Mouse (Mus musculus): ENCODE measurements around the gene Zkscan4. TPM values are rescaled to one million over a fixed set of nuclear protein-coding genes. Genes with fewer than 3 reads are reported as not detected.
A peak's percentile ranks its signal among the peaks of the same experiment; 100 is the strongest.
"Not testable (repeated sequence)": the region's sequence is repeated elsewhere in the genome, so short reads cannot be mapped to it uniquely, and the experiment has no call there.

Zkscan4 gene
- 0.33 and 0.38 TPM in 2 replicates for polyA plus RNA-seq (2015; fragmentation: Nextera tagmentation; extraction: Ambion mirVana)

- H3K4me2 ChIP-seq: peak within 1 kb of the TSS; percentile 66
- H3K9me3 ChIP-seq (replicated peaks); H3K4me1 ChIP-seq (replicated peaks); DNase-seq; H3K27ac ChIP-seq; H3K36me3 ChIP-seq: not testable (repeated sequence)
- peak within 1 kb of the TSS; percentile 59 for H3K9ac ChIP-seq
- H3K27me3 ChIP-seq: peaks cover 20% of the 10 kb centered on the region
- peak within 1 kb of the TSS; percentile 55 for H3K4me3 ChIP-seq (replicated peaks)
- 4% methylated on average over 31 of the region's 31 CpGs for WGBS (ENCODE audit: insufficient replicate concordance)
- peak; percentile 55 for ATAC-seq (ENCODE audit: low read depth)
Observed at GRCm38 (mm10) chr13:21478759-21479670, at the start of gene Zkscan4, which contains the start of gene Gm10065. Gene Zkscan4, plus strand, starts transcription at chr13:21478907. Gene Gm10065, minus strand, starts transcription at chr13:21479441.

GRCm38 (mm10) chr13:21435476-21435875 is 43.2 kb upstream of the Zkscan4 start:
- no peaks in the 10 kb centered on the region for H3K36me3 ChIP-seq
- H3K27ac ChIP-seq: no peak overlapping the region
- H3K9me3 ChIP-seq (replicated peaks): no peaks in the 10 kb centered on the region
- no peak overlapping the region for H3K4me2 ChIP-seq
- H3K4me3 ChIP-seq (replicated peaks): no peak overlapping the region
- WGBS (ENCODE audit: insufficient replicate concordance): 68% methylated on average over 4 of the region's 4 CpGs
- H3K27me3 ChIP-seq: no peaks in the 10 kb centered on the region
- H3K9ac ChIP-seq: no peak overlapping the region
- no peak for ATAC-seq (ENCODE audit: low read depth)
- no peak for DNase-seq
- H3K4me1 ChIP-seq (replicated peaks): peaks cover 8% of the 10 kb centered on the region

GRCm38 (mm10) chr13:21440503-21441206 is 38.1 kb upstream of the Zkscan4 start, which contains the start of gene Pgbd1:
Gene Pgbd1, minus strand, starts transcription at chr13:21441058.
- peak within 1 kb of the TSS; percentile 76 for H3K4me2 ChIP-seq
- under 1% methylated on average over 32 of the region's 32 CpGs for WGBS (ENCODE audit: insufficient replicate concordance)
- DNase-seq (peak; percentile 68), ATAC-seq (ENCODE audit: low read depth) (peak; percentile 89)
- peaks cover 18% of the 10 kb centered on the region for H3K36me3 ChIP-seq
- H3K27me3 ChIP-seq: no peaks in the 10 kb centered on the region
- H3K4me3 ChIP-seq (replicated peaks): peak within 1 kb of the TSS; percentile 62
- peaks cover 16% of the 10 kb centered on the region for H3K4me1 ChIP-seq (replicated peaks)
- no peaks in the 10 kb centered on the region for H3K9me3 ChIP-seq (replicated peaks)
- H3K9ac ChIP-seq: peak within 1 kb of the TSS; percentile 73
- H3K27ac ChIP-seq: peak within 1 kb of the TSS; percentile 47

- WGBS (ENCODE audit: insufficient replicate concordance): 19% methylated on average over 10 of the region's 10 CpGs
- H3K9me3 ChIP-seq (replicated peaks): no peaks in the 10 kb centered on the region
- peaks cover 21% of the 10 kb centered on the region for H3K36me3 ChIP-seq
- H3K4me1 ChIP-seq (replicated peaks): peaks cover 16% of the 10 kb centered on the region
- H3K4me2 ChIP-seq: peak overlapping the region; percentile 76
- no peak for ATAC-seq (ENCODE audit: low read depth)
- no peak for DNase-seq
- no peaks in the 10 kb centered on the region for H3K27me3 ChIP-seq
- H3K4me3 ChIP-seq (replicated peaks): peak overlapping the region; percentile 62
- H3K27ac ChIP-seq: peak overlapping the region; percentile 47
- H3K9ac ChIP-seq: peak overlapping the region; percentile 73
Observed at GRCm38 (mm10) chr13:21441207-21441572, 37.5 kb upstream of the Zkscan4 start.

GRCm38 (mm10) chr13:21446796-21447195 is 31.9 kb upstream of the Zkscan4 start:
- DNase-seq: no peak
- 78% methylated on average over 9 of the region's 9 CpGs for WGBS (ENCODE audit: insufficient replicate concordance)
- Histone ChIP-seq H3K27ac (no peak overlapping the region), H3K4me2 (no peak overlapping the region), H3K9me3 (replicated peaks) (no peaks in the 10 kb centered on the region), H3K9ac (no peak overlapping the region), H3K27me3 (no peaks in the 10 kb centered on the region), H3K36me3 (peaks cover 46% of the 10 kb centered on the region), H3K4me3 (replicated peaks) (no peak overlapping the region), H3K4me1 (replicated peaks) (peaks cover 23% of the 10 kb centered on the region)
- no peak for ATAC-seq (ENCODE audit: low read depth)

- 72% methylated on average over 16 of the region's 16 CpGs for WGBS (ENCODE audit: insufficient replicate concordance)
- ATAC-seq (ENCODE audit: low read depth) (no peak), DNase-seq (no peak)
- Histone ChIP-seq H3K4me1 (replicated peaks) (peaks cover 35% of the 10 kb centered on the region), H3K27ac (peak overlapping the region; percentile 48; the same call in 1 of the 2 replicates), H3K36me3 (peaks cover 46% of the 10 kb centered on the region), H3K4me2 (0 out of 2 replicates have a peak overlapping the region, but pooled peaks have one; percentile 11), H3K9me3 (replicated peaks) (no peaks in the 10 kb centered on the region), H3K4me3 (replicated peaks) (no peak overlapping the region), H3K27me3 (no peaks in the 10 kb centered on the region), H3K9ac (no peak overlapping the region)
Observed at GRCm38 (mm10) chr13:21447856-21448614, 30.7 kb upstream of the Zkscan4 start.

- Histone ChIP-seq H3K9ac (peak overlapping the region; percentile 73), H3K36me3 (peaks cover 10% of the 10 kb centered on the region), H3K4me2 (peak overlapping the region; percentile 69), H3K4me3 (replicated peaks) (peak overlapping the region; percentile 70), H3K27ac (0 out of 2 replicates have a peak overlapping the region, but pooled peaks have one; percentile 47), H3K27me3 (peaks cover 19% of the 10 kb centered on the region; the same call in 1 of the 2 replicates), H3K9me3 (replicated peaks) (no peaks in the 10 kb centered on the region), H3K4me1 (replicated peaks) (peaks cover 30% of the 10 kb centered on the region)
- WGBS (ENCODE audit: insufficient replicate concordance): 3% methylated on average over 13 of the region's 13 CpGs
- no peak for DNase-seq
- peak; percentile 11 for ATAC-seq (ENCODE audit: low read depth)
Observed at GRCm38 (mm10) chr13:21453042-21453441, 25.7 kb upstream of the Zkscan4 start.

GRCm38 (mm10) chr13:21453449-21453848 is 25.3 kb upstream of the Zkscan4 start, which contains the start of gene Zscan26:
Gene Zscan26, minus strand, starts transcription at chr13:21453730.
- under 1% methylated on average over 23 of the region's 23 CpGs for WGBS (ENCODE audit: insufficient replicate concordance)
- H3K36me3 ChIP-seq: peaks cover 7% of the 10 kb centered on the region; the same call in 1 of the 2 replicates
- H3K27me3 ChIP-seq: peaks cover 19% of the 10 kb centered on the region; the same call in 1 of the 2 replicates
- peak within 1 kb of the TSS; percentile 70 for H3K4me3 ChIP-seq (replicated peaks)
- H3K9ac ChIP-seq: peak within 1 kb of the TSS; percentile 73
- 0 out of 2 replicates have a peak within 1 kb of the TSS, but pooled peaks have one; percentile 47 for H3K27ac ChIP-seq
- H3K9me3 ChIP-seq (replicated peaks): no peaks in the 10 kb centered on the region
- peak; percentile 79 for ATAC-seq (ENCODE audit: low read depth)
- peaks cover 26% of the 10 kb centered on the region for H3K4me1 ChIP-seq (replicated peaks)
- peak within 1 kb of the TSS; percentile 69 for H3K4me2 ChIP-seq
- DNase-seq: peak; percentile 64

- Histone ChIP-seq H3K9ac (no peak overlapping the region), H3K4me3 (replicated peaks) (no peak overlapping the region), H3K27ac (no peak overlapping the region), H3K9me3 (replicated peaks) (no peaks in the 10 kb centered on the region), H3K27me3 (peaks cover 19% of the 10 kb centered on the region; the same call in 1 of the 2 replicates), H3K36me3 (peaks cover 7% of the 10 kb centered on the region; the same call in 1 of the 2 replicates), H3K4me2 (peak overlapping the region; percentile 69; the same call in 1 of the 2 replicates), H3K4me1 (replicated peaks) (peaks cover 20% of the 10 kb centered on the region)
- 52% methylated on average over 3 of the region's 3 CpGs for WGBS (ENCODE audit: insufficient replicate concordance)
- ATAC-seq (ENCODE audit: low read depth) (peak; percentile 62), DNase-seq (no peak)
Observed at GRCm38 (mm10) chr13:21454133-21454532, 24.6 kb upstream of the Zkscan4 start.

- Histone ChIP-seq H3K4me3 (replicated peaks) (no peak overlapping the region), H3K9ac (no peak overlapping the region), H3K27ac (no peak overlapping the region), H3K36me3 (0 out of 2 replicates have a peak, but pooled peaks cover 3% of the 10 kb centered on the region), H3K9me3 (replicated peaks) (no peaks in the 10 kb centered on the region), H3K4me1 (replicated peaks) (peaks cover 20% of the 10 kb centered on the region), H3K27me3 (peaks cover 26% of the 10 kb centered on the region), H3K4me2 (no peak overlapping the region)
- ATAC-seq (ENCODE audit: low read depth) (no peak), DNase-seq (no peak)
- 31% methylated on average over 4 of the region's 4 CpGs for WGBS (ENCODE audit: insufficient replicate concordance)
Observed at GRCm38 (mm10) chr13:21456347-21456746, 22.4 kb upstream of the Zkscan4 start.

Measured in liver, embryonic 13.5 days (tissue).